Mouse (Mus musculus) embryonic facial prominence, embryonic 13.5 days (tissue): ENCODE data around the gene Mcm2. TPM values are rescaled to one million over a fixed set of nuclear protein-coding genes. Genes with fewer than 3 reads are reported as not detected.

ENCODE experiments used
- ATAC-seq: fragments of 200-750 bp; cut with Nextera tagmentation; 2 replicates; pipeline ENCODE4 v1.8.0; 2017; ENCODE audit warnings: low read depth; ENCODE audit not compliant: insufficient number of reproducible peaks, insufficient read depth, low FRiP score, low TSS enrichment
- H3K27ac ChIP-seq: fragments of 300-500 bp; sonication (generic); 2 replicates; pipeline ENCODE4 v1.5.1; 2015; ENCODE audit warnings: moderate library complexity, mild to moderate bottlenecking, inconsistent platforms
- H3K27me3 ChIP-seq: fragments of 300-500 bp; sonication (generic); 2 replicates; pipeline ENCODE4 v1.6.1; 2015; ENCODE audit warnings: mild to moderate bottlenecking, inconsistent platforms
- H3K36me3 ChIP-seq: fragments of 300-500 bp; sonication (generic); 2 replicates; pipeline ENCODE4 v1.6.1; 2015; ENCODE audit warnings: mild to moderate bottlenecking, inconsistent platforms
- H3K4me1 ChIP-seq: fragments of 300-500 bp; sonication (generic); 2 replicates; pipeline ENCODE4 v1.6.1; 2015; ENCODE audit warnings: inconsistent platforms
- H3K4me2 ChIP-seq: fragments of 300-500 bp; sonication (generic); 2 replicates; pipeline ENCODE4 v1.6.1; 2015; ENCODE audit warnings: moderate library complexity, mild to moderate bottlenecking, inconsistent platforms
- H3K4me3 ChIP-seq: fragments of 300-500 bp; sonication (generic); 2 replicates; pipeline ENCODE4 v1.5.1; 2015; ENCODE audit warnings: mild to moderate bottlenecking, inconsistent platforms
- H3K9ac ChIP-seq: fragments of 300-500 bp; sonication (generic); 2 replicates; pipeline ENCODE4 v1.6.1; 2015; ENCODE audit warnings: mild to moderate bottlenecking, inconsistent platforms
- H3K9me3 ChIP-seq: fragments of 300-500 bp; sonication (generic); 2 replicates; pipeline ENCODE4 v1.6.1; 2016; ENCODE audit warnings: inconsistent platforms
- WGBS: fragments of 180-500 bp; shearing (Covaris S2); methylation state at CpG from one replicate; pipeline ENCODE4 v1.1.7; 2015; ENCODE audit warnings: mixed read lengths; 5-methylcytosine and 5-hydroxymethylcytosine counted together
- polyA plus RNA-seq: library from polyadenylated mRNA; unstranded; fragments of >200 nt; fragmentation: Nextera tagmentation; extraction: Ambion mirVana; gene quantifications from 2 replicates; pipeline ENCODE4 v1.2.1, GENCODE M21; 2015

Mcm2 gene
- polyA plus RNA-seq, 1 experiment from 2014 or later = 131 TPM

DNA sequence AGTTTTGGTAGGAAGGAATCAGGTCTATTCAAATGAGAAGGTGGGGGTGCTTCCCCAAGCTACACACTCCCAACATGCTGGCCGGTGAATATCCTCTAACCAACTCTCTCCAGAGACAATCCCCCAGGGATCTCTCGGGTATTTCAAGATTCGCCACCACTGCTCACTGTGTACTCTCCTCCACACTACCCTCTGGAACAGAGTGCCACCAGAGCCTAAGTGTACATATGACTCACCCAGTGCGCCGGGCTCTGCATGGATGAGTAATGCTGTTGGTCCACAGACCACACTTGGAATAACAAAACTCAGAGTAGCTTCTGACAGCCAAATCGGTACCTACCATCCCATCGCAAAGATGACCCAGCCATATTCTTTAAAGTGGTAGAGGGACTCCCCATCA lies 29.1 kb downstream of the Mcm2 start:
- Histone ChIP-seq H3K4me1 (peaks cover 27% of the 10 kb centered on the region), H3K9ac (no peak overlapping the region), H3K27me3 (no peaks in the 10 kb centered on the region), H3K4me3 (no peak overlapping the region), H3K27ac (no peak overlapping the region), H3K9me3 (no peaks in the 10 kb centered on the region), H3K36me3 (peaks cover 10% of the 10 kb centered on the region), H3K4me2 (no peak overlapping the region)
- WGBS = 87% methylated on average over 7 of the region's 7 CpGs
- no peak for ATAC-seq

DNA sequence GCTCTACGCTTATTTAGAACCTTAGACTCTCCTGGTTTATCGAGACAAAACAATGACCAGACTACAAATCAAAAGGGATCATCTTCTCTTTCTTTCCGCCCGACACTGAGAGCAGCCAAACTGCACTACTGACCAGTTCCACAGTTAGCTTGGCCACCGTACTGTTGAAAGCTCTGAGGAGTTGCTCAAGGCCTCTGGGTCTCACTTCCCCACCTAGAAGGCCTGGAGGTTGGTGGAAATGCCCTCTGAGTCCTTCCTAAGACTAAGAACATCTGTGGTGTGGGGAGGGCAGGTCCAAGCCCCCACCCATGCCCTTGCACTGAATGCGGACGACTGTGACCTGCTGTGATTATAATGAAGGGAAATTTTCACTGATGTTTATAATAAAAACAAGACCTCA lies 32.9 kb downstream of the Mcm2 start:
- ATAC-seq = no peak

GRCm38 (mm10) chr6:88860914-88861313 lies 37.7 kb downstream of the Mcm2 start:
- peaks cover 63% of the 10 kb centered on the region for H3K36me3 ChIP-seq
- no peak for ATAC-seq
- WGBS = 16% methylated on average over 2 of the region's 2 CpGs

More for the DNA sequence above, 32.9 kb downstream of the Mcm2 start:
- Histone ChIP-seq H3K9me3 (0 out of 2 replicates have a peak, but pooled peaks cover 4% of the 10 kb centered on the region), H3K9ac (no peak overlapping the region), H3K4me2 (no peak overlapping the region), H3K27ac (no peak overlapping the region), H3K27me3 (no peaks in the 10 kb centered on the region), H3K4me3 (no peak overlapping the region), H3K4me1 (no peaks in the 10 kb centered on the region), H3K36me3 (peaks cover 44% of the 10 kb centered on the region)
- 79% methylated on average over 7 of the region's 7 CpGs for WGBS

DNA sequence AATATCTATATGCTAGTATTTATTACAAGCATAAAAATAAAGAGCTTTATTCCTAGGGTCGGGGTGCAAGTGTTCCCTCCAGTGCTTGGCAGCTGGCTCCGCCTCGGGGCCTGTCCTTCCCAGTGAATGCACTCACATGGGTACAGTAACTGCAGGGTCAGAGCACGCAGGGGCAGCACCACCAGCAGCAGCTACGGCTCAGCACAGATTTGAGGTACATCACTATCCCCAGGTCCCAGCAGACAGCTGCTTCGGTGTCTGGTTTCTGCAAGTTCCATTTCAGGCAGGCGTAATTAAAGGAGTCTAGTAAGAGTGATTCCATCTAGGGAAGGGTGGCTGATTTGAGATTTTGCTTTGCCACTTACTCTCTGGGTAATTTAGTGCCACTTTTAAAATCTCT lies 40.2 kb downstream of the Mcm2 start:
- Histone ChIP-seq H3K36me3 (peaks cover 43% of the 10 kb centered on the region), H3K27me3 (no peaks in the 10 kb centered on the region), H3K4me1 (no peaks in the 10 kb centered on the region), H3K9me3 (0 out of 2 replicates have a peak, but pooled peaks cover 4% of the 10 kb centered on the region), H3K4me2 (no peak overlapping the region), H3K27ac (no peak overlapping the region), H3K9ac (no peak overlapping the region), H3K4me3 (no peak overlapping the region)
- 51% methylated on average over 7 of the region's 7 CpGs for WGBS
- ATAC-seq = no peak

More at GRCm38 (mm10) chr6:88860914-88861313, 37.7 kb downstream of the Mcm2 start:
- H3K27me3 ChIP-seq = no peaks in the 10 kb centered on the region
- no peaks in the 10 kb centered on the region for H3K4me1 ChIP-seq
- H3K27ac ChIP-seq = no peak overlapping the region
- H3K9me3 ChIP-seq = 0 out of 2 replicates have a peak, but pooled peaks cover 4% of the 10 kb centered on the region
- H3K4me3 ChIP-seq = no peak overlapping the region
- H3K4me2 ChIP-seq = no peak overlapping the region
- no peak overlapping the region for H3K9ac ChIP-seq

DNA sequence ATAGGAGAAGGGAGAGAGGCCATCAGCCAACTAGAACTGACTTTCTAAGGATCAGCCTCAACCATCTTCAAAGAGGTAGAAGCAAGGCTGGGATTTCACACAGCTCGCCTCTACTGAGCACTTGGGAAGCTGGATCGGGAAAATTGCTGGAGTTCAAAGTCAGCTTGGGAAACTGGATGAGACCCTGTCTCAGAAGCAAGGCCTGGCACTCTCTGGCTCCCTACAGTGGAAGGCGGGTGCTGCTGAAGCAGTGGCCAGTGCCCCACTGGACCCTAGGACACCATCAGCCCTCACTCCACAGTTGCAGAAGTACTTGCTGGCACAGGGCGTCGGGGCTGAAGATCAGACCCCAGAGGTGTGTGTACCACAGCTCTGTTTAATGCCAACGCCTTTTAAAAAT lies 40.8 kb downstream of the Mcm2 start:
- H3K4me3 ChIP-seq = no peak overlapping the region
- H3K9me3 ChIP-seq = 0 out of 2 replicates have a peak, but pooled peaks cover 4% of the 10 kb centered on the region
- no peak overlapping the region for H3K4me2 ChIP-seq
- H3K36me3 ChIP-seq = peaks cover 38% of the 10 kb centered on the region
- WGBS = 86% methylated on average over 6 of the region's 6 CpGs
- no peaks in the 10 kb centered on the region for H3K4me1 ChIP-seq
- no peak overlapping the region for H3K27ac ChIP-seq
- no peaks in the 10 kb centered on the region for H3K27me3 ChIP-seq
- no peak overlapping the region for H3K9ac ChIP-seq
- ATAC-seq = no peak

GRCm38 (mm10) chr6:88857249-88857648 lies 41.3 kb downstream of the Mcm2 start:
- H3K4me3 ChIP-seq = no peak overlapping the region
- no peak overlapping the region for H3K4me2 ChIP-seq
- WGBS = 46% methylated on average over 9 of the region's 9 CpGs
- no peak for ATAC-seq
- no peaks in the 10 kb centered on the region for H3K4me1 ChIP-seq
- H3K27me3 ChIP-seq = no peaks in the 10 kb centered on the region
- H3K9me3 ChIP-seq = 0 out of 2 replicates have a peak, but pooled peaks cover 4% of the 10 kb centered on the region
- no peak overlapping the region for H3K9ac ChIP-seq
- no peak overlapping the region for H3K27ac ChIP-seq
- H3K36me3 ChIP-seq = peaks cover 36% of the 10 kb centered on the region

DNA sequence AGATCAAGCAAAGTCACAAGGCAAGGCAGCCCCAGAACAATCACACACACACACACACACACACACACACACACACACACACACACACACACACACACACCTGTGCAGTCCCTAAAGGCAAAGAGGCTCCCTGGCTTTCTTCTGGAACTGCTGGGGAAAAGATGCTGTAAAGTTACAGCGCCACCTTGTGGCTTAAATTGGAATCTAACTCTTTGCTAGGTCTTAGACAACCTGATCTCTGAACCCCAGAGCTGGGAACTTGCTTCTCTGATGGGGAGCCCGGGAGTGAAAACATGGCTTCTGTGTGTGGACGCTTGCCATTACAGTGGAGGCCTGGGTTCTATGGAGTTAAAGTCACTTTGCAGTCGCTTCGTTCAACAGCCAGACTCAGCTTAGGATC lies 42.9 kb downstream of the Mcm2 start:
- Histone ChIP-seq H3K4me2 (no peak overlapping the region), H3K27ac (no peak overlapping the region), H3K9me3 (no peaks in the 10 kb centered on the region), H3K27me3 (no peaks in the 10 kb centered on the region), H3K9ac (no peak overlapping the region), H3K36me3 (peaks cover 29% of the 10 kb centered on the region), H3K4me1 (no peaks in the 10 kb centered on the region), H3K4me3 (no peak overlapping the region)
- no peak for ATAC-seq
- WGBS = 23% methylated on average over 5 of the region's 5 CpGs

- Histone ChIP-seq H3K27me3 (no peaks in the 10 kb centered on the region), H3K4me3 (no peak overlapping the region), H3K36me3 (peaks cover 28% of the 10 kb centered on the region), H3K4me2 (no peak overlapping the region), H3K27ac (no peak overlapping the region), H3K9me3 (no peaks in the 10 kb centered on the region), H3K4me1 (no peaks in the 10 kb centered on the region), H3K9ac (no peak overlapping the region)
- ATAC-seq = no peak
- WGBS = 82% methylated on average over 5 of the region's 5 CpGs
Measured at GRCm38 (mm10) chr6:88854509-88854908, 44.1 kb downstream of the Mcm2 start.

DNA sequence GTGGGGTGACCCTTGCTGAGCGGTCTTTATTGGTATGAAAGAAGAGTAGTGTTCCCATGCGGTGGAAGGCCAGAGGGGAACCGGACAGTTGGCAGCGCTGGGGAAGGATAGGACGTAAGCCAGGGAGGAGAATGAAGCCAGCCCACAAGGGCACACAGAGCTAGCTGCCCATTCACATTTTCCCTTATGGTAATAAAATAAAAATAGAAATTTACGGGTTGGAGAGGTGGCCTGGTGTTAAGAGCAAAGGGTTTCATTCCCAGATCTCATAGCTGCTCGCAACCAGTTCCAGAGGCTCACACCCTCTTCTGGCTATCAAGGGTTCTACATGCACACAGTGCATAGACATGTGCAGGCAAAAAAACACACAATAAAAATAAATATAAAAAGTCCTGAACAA lies 48.5 kb downstream of the Mcm2 start:
- H3K4me2 ChIP-seq = no peak overlapping the region
- H3K4me1 ChIP-seq = no peaks in the 10 kb centered on the region
- H3K36me3 ChIP-seq = peaks cover 40% of the 10 kb centered on the region
- H3K27me3 ChIP-seq = no peaks in the 10 kb centered on the region
- no peak overlapping the region for H3K9ac ChIP-seq
- ATAC-seq = no peak
- H3K9me3 ChIP-seq = no peaks in the 10 kb centered on the region
- H3K4me3 ChIP-seq = no peak overlapping the region
- H3K27ac ChIP-seq = no peak overlapping the region
- WGBS = 85% methylated on average over 7 of the region's 7 CpGs

DNA sequence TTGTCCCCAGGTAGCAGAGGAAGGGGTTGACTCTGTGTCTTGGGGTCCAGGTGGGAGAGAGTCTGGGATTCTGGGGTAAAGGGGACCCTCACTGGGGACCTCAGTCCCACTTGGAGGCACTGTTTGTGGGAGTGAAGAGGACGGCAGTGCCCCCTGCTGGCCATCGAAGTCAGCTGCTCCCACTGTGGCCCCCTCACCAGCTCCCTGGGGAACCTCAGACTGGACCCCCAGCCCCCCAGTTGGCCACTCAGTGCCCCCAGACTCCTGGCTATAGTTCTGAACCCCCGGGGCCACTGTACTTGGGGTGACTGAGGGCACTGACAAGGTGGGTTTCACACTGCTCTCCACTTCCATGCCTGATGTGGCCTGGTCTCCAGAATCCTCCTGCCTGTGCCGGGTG lies 49.3 kb downstream of the Mcm2 start:
- H3K4me2 ChIP-seq = no peak overlapping the region
- H3K36me3 ChIP-seq = peaks cover 42% of the 10 kb centered on the region
- H3K9me3 ChIP-seq = no peaks in the 10 kb centered on the region
- H3K9ac ChIP-seq = no peak overlapping the region
- H3K27ac ChIP-seq = no peak overlapping the region
- H3K4me3 ChIP-seq = no peak overlapping the region
- H3K4me1 ChIP-seq = no peaks in the 10 kb centered on the region
- no peaks in the 10 kb centered on the region for H3K27me3 ChIP-seq
- 55% methylated on average over 4 of the region's 4 CpGs for WGBS
- ATAC-seq = no peak

GRCm38 (mm10) chr6:88847571-88847970 lies 51.0 kb downstream of the Mcm2 start:
- 0 out of 2 replicates have a peak overlapping the region, but pooled peaks have one; percentile 27 for H3K9ac ChIP-seq
- no peak overlapping the region for H3K4me2 ChIP-seq
- no peaks in the 10 kb centered on the region for H3K27me3 ChIP-seq
- WGBS = 58% methylated on average over 2 of the region's 2 CpGs
- no peaks in the 10 kb centered on the region for H3K9me3 ChIP-seq
- ATAC-seq = no peak
- H3K27ac ChIP-seq = no peak overlapping the region
- H3K36me3 ChIP-seq = peaks cover 42% of the 10 kb centered on the region
- no peak overlapping the region for H3K4me3 ChIP-seq
- peaks cover 15% of the 10 kb centered on the region for H3K4me1 ChIP-seq

- H3K4me1 ChIP-seq = peaks cover 27% of the 10 kb centered on the region
- H3K27me3 ChIP-seq = no peaks in the 10 kb centered on the region
- no peak for ATAC-seq
- peaks cover 28% of the 10 kb centered on the region for H3K36me3 ChIP-seq
- H3K4me2 ChIP-seq = no peak overlapping the region
- WGBS = 87% methylated on average over 7 of the region's 7 CpGs
- no peak overlapping the region for H3K9ac ChIP-seq
- no peak overlapping the region for H3K27ac ChIP-seq
- H3K9me3 ChIP-seq = no peaks in the 10 kb centered on the region
- no peak overlapping the region for H3K4me3 ChIP-seq
Measured at GRCm38 (mm10) chr6:88844901-88845565, 53.5 kb downstream of the Mcm2 start.
